Mouse (Mus musculus): Measurements from ENCODE around the gene Cnnm1. TPM values are rescaled to one million over a fixed set of nuclear protein-coding genes. Genes with fewer than 3 reads are reported as not detected.
A peak's percentile ranks its signal among the peaks of the same experiment; 100 is the strongest.

Cnnm1 gene
- polyA plus RNA-seq, 1 experiment from 2014 or later: 0.08 TPM

GRCm38 (mm10) chr19:43516397-43517035 lies 76.3 kb downstream of the Cnnm1 start:
- WGBS (ENCODE audit: insufficient replicate concordance): 74% methylated on average over 14 of the region's 14 CpGs
- H3K9me3 ChIP-seq (replicated peaks): no peaks in the 10 kb centered on the region
- peaks cover 28% of the 10 kb centered on the region for H3K4me1 ChIP-seq
- H3K4me3 ChIP-seq: no peak overlapping the region
- H3K4me2 ChIP-seq: no peak overlapping the region
- H3K9ac ChIP-seq: no peak overlapping the region
- H3K36me3 ChIP-seq: peaks cover 51% of the 10 kb centered on the region
- H3K27ac ChIP-seq: no peak overlapping the region
- ATAC-seq: no peak
- no peaks in the 10 kb centered on the region for H3K27me3 ChIP-seq (replicated peaks)

GRCm38 (mm10) chr19:43517320-43517719 lies 77.1 kb downstream of the Cnnm1 start:
- Histone ChIP-seq H3K9ac (no peak overlapping the region), H3K36me3 (peaks cover 44% of the 10 kb centered on the region), H3K9me3 (replicated peaks) (no peaks in the 10 kb centered on the region), H3K4me2 (no peak overlapping the region), H3K27me3 (replicated peaks) (no peaks in the 10 kb centered on the region), H3K27ac (no peak overlapping the region), H3K4me3 (no peak overlapping the region), H3K4me1 (peaks cover 36% of the 10 kb centered on the region)
- 84% methylated on average over 6 of the region's 6 CpGs for WGBS (ENCODE audit: insufficient replicate concordance)
- no peak for ATAC-seq

DNA sequence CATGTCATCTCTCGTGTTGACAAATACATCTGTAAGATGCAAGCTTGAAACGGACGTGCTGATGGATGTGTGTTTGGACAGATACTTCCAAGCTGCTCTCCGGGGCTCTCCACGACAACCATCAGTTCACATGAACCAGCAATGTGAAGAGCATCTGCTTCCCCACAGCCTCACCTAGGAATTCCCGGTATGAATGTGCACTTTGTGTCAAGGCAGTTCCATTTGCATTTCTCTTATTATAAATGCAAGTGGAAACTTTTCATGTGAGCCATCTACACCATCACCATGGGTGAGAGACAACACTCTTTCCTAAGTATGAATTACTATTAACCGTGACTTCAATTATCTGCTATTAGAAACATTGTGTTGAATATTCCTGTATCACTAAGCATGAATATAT lies 77.6 kb downstream of the Cnnm1 start:
- ATAC-seq: no peak
- H3K27ac ChIP-seq: no peak overlapping the region
- H3K4me3 ChIP-seq: no peak overlapping the region
- no peaks in the 10 kb centered on the region for H3K27me3 ChIP-seq (replicated peaks)
- no peaks in the 10 kb centered on the region for H3K9me3 ChIP-seq (replicated peaks)
- H3K4me2 ChIP-seq: no peak overlapping the region
- peaks cover 40% of the 10 kb centered on the region for H3K4me1 ChIP-seq
- no peak overlapping the region for H3K9ac ChIP-seq
- WGBS (ENCODE audit: insufficient replicate concordance): 82% methylated on average over 7 of the region's 7 CpGs
- peaks cover 40% of the 10 kb centered on the region for H3K36me3 ChIP-seq

- Histone ChIP-seq H3K4me2 (no peak overlapping the region), H3K4me1 (peaks cover 44% of the 10 kb centered on the region), H3K9ac (no peak overlapping the region), H3K27me3 (replicated peaks) (no peaks in the 10 kb centered on the region), H3K36me3 (peaks cover 40% of the 10 kb centered on the region), H3K4me3 (no peak overlapping the region), H3K9me3 (replicated peaks) (no peaks in the 10 kb centered on the region), H3K27ac (no peak overlapping the region)
- WGBS (ENCODE audit: insufficient replicate concordance): 73% methylated on average over 7 of the region's 7 CpGs
- ATAC-seq: no peak
These were observed 78.0 kb downstream of the Cnnm1 start for GRCm38 (mm10) chr19:43518261-43518660.

- H3K4me1 ChIP-seq: peaks cover 53% of the 10 kb centered on the region
- H3K36me3 ChIP-seq: peaks cover 33% of the 10 kb centered on the region
- 91% methylated on average over 10 of the region's 10 CpGs for WGBS (ENCODE audit: insufficient replicate concordance)
- no peak overlapping the region for H3K4me2 ChIP-seq
- H3K9ac ChIP-seq: no peak overlapping the region
- no peak for ATAC-seq
- no peaks in the 10 kb centered on the region for H3K9me3 ChIP-seq (replicated peaks)
- no peak overlapping the region for H3K27ac ChIP-seq
- no peak overlapping the region for H3K4me3 ChIP-seq
- H3K27me3 ChIP-seq (replicated peaks): no peaks in the 10 kb centered on the region
These were observed 79.0 kb downstream of the Cnnm1 start for GRCm38 (mm10) chr19:43519226-43519625.

- Histone ChIP-seq H3K27ac (peak overlapping the region; percentile 45; the same call in 1 of the 2 replicates), H3K9me3 (replicated peaks) (no peaks in the 10 kb centered on the region), H3K27me3 (replicated peaks) (no peaks in the 10 kb centered on the region), H3K4me1 (peaks cover 61% of the 10 kb centered on the region), H3K4me3 (no peak overlapping the region), H3K36me3 (peaks cover 21% of the 10 kb centered on the region), H3K4me2 (peak overlapping the region; percentile 51), H3K9ac (peak overlapping the region; percentile 49)
- WGBS (ENCODE audit: insufficient replicate concordance): 17% methylated on average over 9 of the region's 10 CpGs
- no peak for ATAC-seq
These were observed 80.2 kb downstream of the Cnnm1 start for GRCm38 (mm10) chr19:43520402-43520801.

- no peak overlapping the region for H3K4me3 ChIP-seq
- H3K9ac ChIP-seq: no peak overlapping the region; the same call in 1 of the 2 replicates
- peaks cover 15% of the 10 kb centered on the region for H3K36me3 ChIP-seq
- no peaks in the 10 kb centered on the region for H3K9me3 ChIP-seq (replicated peaks)
- ATAC-seq: no peak
- no peak overlapping the region for H3K27ac ChIP-seq
- H3K4me1 ChIP-seq: peaks cover 57% of the 10 kb centered on the region
- WGBS (ENCODE audit: insufficient replicate concordance): 68% methylated on average over 8 of the region's 8 CpGs
- H3K27me3 ChIP-seq (replicated peaks): 0 out of 2 replicates have a peak, but pooled peaks cover 5% of the 10 kb centered on the region
- 0 out of 2 replicates have a peak overlapping the region, but pooled peaks have one; percentile 51 for H3K4me2 ChIP-seq
These were observed 81.1 kb downstream of the Cnnm1 start for GRCm38 (mm10) chr19:43521362-43521761.

- H3K4me1 ChIP-seq: peaks cover 50% of the 10 kb centered on the region
- H3K9ac ChIP-seq: no peak overlapping the region
- H3K27me3 ChIP-seq (replicated peaks): 0 out of 2 replicates have a peak, but pooled peaks cover 9% of the 10 kb centered on the region
- no peak for ATAC-seq
- no peak overlapping the region for H3K4me2 ChIP-seq
- peaks cover 15% of the 10 kb centered on the region for H3K36me3 ChIP-seq
- H3K27ac ChIP-seq: no peak overlapping the region
- 76% methylated on average over 9 of the region's 9 CpGs for WGBS (ENCODE audit: insufficient replicate concordance)
- H3K9me3 ChIP-seq (replicated peaks): no peaks in the 10 kb centered on the region
- H3K4me3 ChIP-seq: no peak overlapping the region
These were observed 81.8 kb downstream of the Cnnm1 start for GRCm38 (mm10) chr19:43521996-43522395.

DNA sequence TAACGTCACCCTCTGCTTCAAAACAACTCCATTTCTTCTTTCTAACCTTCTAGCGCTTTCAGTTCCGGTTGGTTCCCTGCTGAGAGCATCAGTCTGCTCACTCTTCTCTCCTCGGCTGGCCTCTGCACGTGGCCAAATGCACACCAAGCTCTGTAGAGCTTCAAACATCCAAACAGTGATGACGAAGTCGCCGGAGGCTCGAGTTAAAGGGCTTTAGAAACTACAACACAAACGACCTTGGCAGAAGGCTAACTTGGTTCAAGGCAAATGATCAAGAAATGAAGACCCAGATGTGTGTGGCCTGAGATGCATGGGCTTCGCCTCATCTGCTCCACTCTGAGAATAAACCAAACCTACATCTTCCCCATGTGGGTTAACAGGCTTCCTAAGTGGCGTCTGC lies 83.3 kb downstream of the Cnnm1 start:
- Histone ChIP-seq H3K9ac (peak overlapping the region; percentile 79), H3K27ac (peak overlapping the region; percentile 61; the same call in 1 of the 2 replicates), H3K9me3 (replicated peaks) (no peaks in the 10 kb centered on the region), H3K27me3 (replicated peaks) (peaks cover 23% of the 10 kb centered on the region; the same call in 1 of the 2 replicates), H3K4me1 (peaks cover 50% of the 10 kb centered on the region), H3K4me3 (peak overlapping the region; percentile 76), H3K36me3 (peaks cover 6% of the 10 kb centered on the region; the same call in 1 of the 2 replicates), H3K4me2 (peak overlapping the region; percentile 92)
- ATAC-seq: no peak
- WGBS (ENCODE audit: insufficient replicate concordance): 5% methylated on average over 12 of the region's 12 CpGs

GRCm38 (mm10) chr19:43524187-43525103 lies 84.2 kb downstream of the Cnnm1 start, which contains the start of gene Got1:
Got1 (minus strand) TSS chr19:43524605.
- no peaks in the 10 kb centered on the region for H3K9me3 ChIP-seq (replicated peaks)
- no peaks in the 10 kb centered on the region; the same call in 1 of the 2 replicates for H3K36me3 ChIP-seq
- ATAC-seq: peak; percentile 99
- H3K4me2 ChIP-seq: peak within 1 kb of the TSS; percentile 92
- H3K27ac ChIP-seq: peak within 1 kb of the TSS; percentile 70
- peak within 1 kb of the TSS; percentile 76 for H3K4me3 ChIP-seq
- H3K27me3 ChIP-seq (replicated peaks): peaks cover 24% of the 10 kb centered on the region; the same call in 1 of the 2 replicates
- peaks cover 50% of the 10 kb centered on the region for H3K4me1 ChIP-seq
- under 1% methylated on average over 58 of the region's 58 CpGs for WGBS (ENCODE audit: insufficient replicate concordance)
- peak within 1 kb of the TSS; percentile 79 for H3K9ac ChIP-seq

DNA sequence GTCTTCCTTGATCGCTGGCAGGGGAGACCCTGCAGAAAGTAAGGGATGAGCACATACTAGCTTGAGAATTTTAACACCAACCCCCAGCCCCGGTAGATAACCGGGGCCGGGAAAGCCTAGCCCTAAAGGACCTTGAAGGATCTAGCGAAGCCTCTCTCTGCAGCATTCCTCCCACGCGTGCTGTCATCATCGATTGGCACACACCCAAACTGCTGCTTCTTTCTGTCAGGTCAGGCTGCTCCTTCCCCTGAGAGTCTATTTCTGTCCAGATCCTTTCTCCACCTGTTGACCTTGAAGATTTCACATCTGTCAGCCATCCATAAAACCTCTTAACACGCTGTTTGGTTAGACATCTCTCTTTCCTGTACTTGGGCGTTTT lies 84.9 kb downstream of the Cnnm1 start:
- Histone ChIP-seq H3K27ac (peak overlapping the region; percentile 70), H3K4me3 (peak overlapping the region; percentile 76), H3K27me3 (replicated peaks) (peaks cover 24% of the 10 kb centered on the region; the same call in 1 of the 2 replicates), H3K36me3 (no peaks in the 10 kb centered on the region), H3K4me1 (peaks cover 53% of the 10 kb centered on the region), H3K4me2 (peak overlapping the region; percentile 92), H3K9me3 (replicated peaks) (no peaks in the 10 kb centered on the region), H3K9ac (peak overlapping the region; percentile 76)
- 11% methylated on average over 10 of the region's 10 CpGs for WGBS (ENCODE audit: insufficient replicate concordance)
- 0 out of 2 replicates have a peak, but pooled peaks have one; percentile 0 for ATAC-seq

DNA sequence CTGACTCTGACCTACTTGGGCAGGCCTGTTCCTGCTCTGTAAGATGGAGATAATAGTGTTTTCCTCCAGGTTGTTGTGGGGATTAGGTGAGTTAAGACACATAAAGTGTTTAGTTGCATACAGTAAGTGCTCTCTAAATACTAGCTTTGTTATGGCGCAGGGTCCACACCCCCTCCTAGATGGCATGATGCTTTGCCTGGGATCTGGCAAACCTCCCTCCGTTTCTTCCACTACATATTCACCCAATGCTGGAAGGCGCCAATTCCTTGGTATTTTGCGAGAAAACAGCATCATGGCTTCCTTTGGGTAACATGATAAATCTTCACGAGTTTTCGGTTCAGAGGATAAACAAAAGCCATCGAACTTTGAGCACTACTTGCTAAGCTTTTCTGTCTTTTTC lies 85.3 kb downstream of the Cnnm1 start:
- Histone ChIP-seq H3K9ac (peak overlapping the region; percentile 76), H3K9me3 (replicated peaks) (no peaks in the 10 kb centered on the region), H3K4me2 (peak overlapping the region; percentile 92), H3K27ac (no peak overlapping the region), H3K4me1 (peaks cover 53% of the 10 kb centered on the region), H3K36me3 (no peaks in the 10 kb centered on the region), H3K27me3 (replicated peaks) (peaks cover 24% of the 10 kb centered on the region; the same call in 1 of the 2 replicates), H3K4me3 (0 out of 2 replicates have a peak overlapping the region, but pooled peaks have one; percentile 76)
- 75% methylated on average over 7 of the region's 7 CpGs for WGBS (ENCODE audit: insufficient replicate concordance)
- ATAC-seq: no peak

Data from liver, embryonic 12.5 days (tissue).